Mouse (Mus musculus) intestine, embryonic 15.5 days (tissue): ENCODE measurements at regions not wholly inside any gene's neighbourhood (a gene's known extent, or its start where the extent isn't known, plus 50 kb on each side); places are given as distances from the start of the nearest gene placed in this dataset.

Source experiments
- ATAC-seq: fragments of 200-750 bp; cut with Nextera tagmentation; 2 replicates; pipeline ENCODE4 v1.8.0; 2017; ENCODE audit warnings: moderate TSS enrichment, moderate library complexity
- H3K27ac ChIP-seq: fragments of 300-500 bp; sonication (generic); 2 replicates; pipeline ENCODE4 v1.5.1; 2015; ENCODE audit warnings: mild to moderate bottlenecking, inconsistent platforms
- H3K27me3 ChIP-seq: fragments of 300-500 bp; sonication (generic); replicated peaks from 2 replicates; pipeline ENCODE4 v1.6.1; 2015; ENCODE audit warnings: inconsistent platforms
- H3K36me3 ChIP-seq: fragments of 300-500 bp; sonication (generic); 2 replicates; pipeline ENCODE4 v1.6.1; 2015; ENCODE audit warnings: inconsistent platforms
- H3K4me1 ChIP-seq: fragments of 300-500 bp; sonication (generic); replicated peaks from 2 replicates; pipeline ENCODE4 v1.6.1; 2015; ENCODE audit warnings: inconsistent platforms
- H3K4me2 ChIP-seq: fragments of 300-500 bp; sonication (generic); replicated peaks from 2 replicates; pipeline ENCODE4 v1.6.1; 2015; ENCODE audit warnings: mild to moderate bottlenecking, inconsistent platforms
- H3K4me3 ChIP-seq: fragments of 300-500 bp; sonication (generic); replicated peaks from 2 replicates; pipeline ENCODE4 v1.5.1; 2015; ENCODE audit warnings: inconsistent platforms
- H3K9ac ChIP-seq: fragments of 300-500 bp; sonication (generic); 2 replicates; pipeline ENCODE4 v1.6.1; 2015; ENCODE audit warnings: inconsistent platforms
- H3K9me3 ChIP-seq: fragments of 300-500 bp; sonication (generic); 2 replicates; pipeline ENCODE4 v1.6.1; 2016; ENCODE audit warnings: inconsistent platforms
- WGBS: fragments of 180-500 bp; shearing (Covaris S2); methylation state at CpG from one replicate; pipeline ENCODE4 v1.1.7; 2015; 5-methylcytosine and 5-hydroxymethylcytosine counted together

DNA sequence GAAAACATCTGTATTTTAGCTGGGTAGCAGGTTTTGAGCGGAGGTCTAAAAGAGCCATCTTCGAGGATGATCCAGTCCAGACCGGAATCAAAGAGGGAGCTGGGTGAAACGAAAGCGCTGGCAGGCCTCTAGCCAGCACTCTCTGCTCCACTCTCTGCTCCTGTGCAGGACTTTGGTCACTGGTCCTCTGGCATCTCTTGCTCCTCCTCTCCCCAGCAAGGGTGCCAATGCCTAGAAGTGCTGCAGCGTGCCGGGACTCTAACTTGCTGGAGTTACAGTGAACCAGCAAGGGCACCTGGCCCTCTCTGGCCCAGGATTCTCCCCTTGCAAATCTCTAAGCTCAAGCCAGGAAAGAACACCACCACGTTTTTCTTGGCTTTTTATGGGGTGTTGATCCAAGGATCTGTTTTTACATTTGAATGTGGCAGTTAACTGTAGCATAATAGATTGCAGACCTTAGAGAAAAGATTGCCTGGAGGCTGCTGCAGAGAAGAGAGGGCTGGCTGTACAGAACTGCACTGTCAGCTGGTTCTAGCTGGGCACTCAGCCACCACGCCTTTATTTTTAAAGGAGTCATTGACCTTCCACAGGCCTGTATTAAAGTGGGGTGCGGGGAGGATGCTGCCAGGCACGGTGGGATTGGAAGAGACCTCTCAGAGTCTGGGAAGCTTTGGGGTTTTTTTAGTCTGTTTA, 101.1 kb upstream of the Sesn3 start:
- WGBS: 20% methylated on average over 11 of the region's 11 CpGs
- Histone ChIP-seq H3K4me3 (no peak overlapping the region), H3K27ac (peak overlapping the region; percentile 91), H3K36me3 (no peaks in the 10 kb centered on the region), H3K27me3 (no peaks in the 10 kb centered on the region), H3K9me3 (no peaks in the 10 kb centered on the region), H3K4me1 (peaks cover 26% of the 10 kb centered on the region), H3K4me2 (peak overlapping the region; percentile 45), H3K9ac (no peak overlapping the region)
- ATAC-seq: peak; percentile 83

GRCm38 (mm10) chr9:14174324-14175040, 100.4 kb upstream of the Sesn3 start:
- H3K4me1 ChIP-seq: peaks cover 26% of the 10 kb centered on the region
- 50% methylated on average over 3 of the region's 3 CpGs for WGBS
- no peak overlapping the region for H3K9ac ChIP-seq
- no peaks in the 10 kb centered on the region for H3K9me3 ChIP-seq
- ATAC-seq: peak; percentile 64
- H3K36me3 ChIP-seq: no peaks in the 10 kb centered on the region
- H3K27me3 ChIP-seq: no peaks in the 10 kb centered on the region
- H3K27ac ChIP-seq: peak overlapping the region; percentile 91
- H3K4me2 ChIP-seq: peak overlapping the region; percentile 43; the same call in 1 of the 2 replicates
- H3K4me3 ChIP-seq: no peak overlapping the region

DNA sequence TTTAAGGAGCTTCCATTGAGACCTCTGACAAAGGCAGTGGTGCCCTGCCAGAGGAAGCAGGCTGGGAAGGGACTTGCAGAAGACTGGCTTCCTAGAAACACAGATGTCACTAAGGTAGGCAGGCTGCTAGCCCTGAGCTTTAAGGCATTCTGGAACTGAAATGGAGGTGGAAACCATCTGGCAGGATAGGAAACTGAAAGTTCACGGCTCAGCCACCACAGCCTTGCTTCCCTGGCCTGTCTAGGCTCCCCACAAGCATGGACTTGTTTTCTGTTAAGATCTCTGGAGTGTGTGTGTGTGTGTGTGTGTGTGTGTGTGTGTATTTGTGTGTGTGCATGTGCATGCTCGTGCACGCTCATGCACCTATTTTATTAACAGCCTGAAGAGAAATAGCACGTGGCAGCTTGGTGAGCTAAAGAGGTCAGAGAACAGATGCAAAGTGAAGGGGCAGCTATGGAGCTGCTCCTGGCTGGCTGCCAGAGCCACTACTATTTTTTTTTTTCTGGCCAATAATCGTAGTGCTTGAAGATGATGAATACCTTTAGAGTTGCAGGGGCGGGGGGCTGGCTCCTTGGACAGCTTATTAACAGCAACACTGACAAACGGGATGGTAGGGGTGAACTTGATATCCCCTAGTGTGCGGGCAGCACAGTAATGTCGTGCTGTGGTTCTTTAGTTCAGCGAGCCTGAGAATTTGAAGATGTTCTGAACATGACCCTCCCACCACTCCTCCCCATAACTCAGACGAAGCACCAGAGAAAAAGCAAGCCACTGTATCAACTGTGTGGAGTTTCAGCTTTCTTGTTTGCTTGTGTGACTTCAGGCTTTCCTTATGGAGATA, 99.6 kb upstream of the Sesn3 start:
- ATAC-seq: peak; percentile 48
- Histone ChIP-seq H3K27ac (peak overlapping the region; percentile 91), H3K9me3 (no peaks in the 10 kb centered on the region), H3K27me3 (no peaks in the 10 kb centered on the region), H3K4me1 (peaks cover 30% of the 10 kb centered on the region), H3K4me3 (no peak overlapping the region), H3K4me2 (peak overlapping the region; percentile 43), H3K36me3 (no peaks in the 10 kb centered on the region), H3K9ac (no peak overlapping the region; the same call in 1 of the 2 replicates)
- WGBS: 12% methylated on average over 11 of the region's 11 CpGs

DNA sequence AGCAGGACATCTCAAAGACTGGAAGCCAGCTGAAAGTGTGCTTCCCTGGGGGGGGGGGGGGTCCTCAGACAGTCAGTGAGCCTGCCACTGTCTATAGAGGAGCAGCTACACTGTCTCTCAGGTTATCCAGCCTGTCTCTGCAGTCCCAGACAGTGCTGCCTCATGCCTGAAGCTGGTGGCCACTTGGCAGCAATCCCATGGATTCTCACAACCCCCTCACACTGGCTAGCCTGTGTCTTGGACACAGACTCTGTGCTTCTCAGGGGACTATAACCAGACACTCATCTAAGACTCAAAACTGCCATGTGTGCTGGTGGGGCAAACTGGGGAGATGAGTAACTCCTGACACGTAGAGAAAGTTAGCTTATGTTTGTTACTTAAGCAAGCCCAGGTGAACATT, 95.1 kb upstream of the Sesn3 start:
- Histone ChIP-seq H3K4me3 (no peak overlapping the region), H3K9ac (no peak overlapping the region), H3K27ac (no peak overlapping the region), H3K9me3 (no peaks in the 10 kb centered on the region), H3K4me1 (peaks cover 12% of the 10 kb centered on the region), H3K36me3 (no peaks in the 10 kb centered on the region), H3K27me3 (no peaks in the 10 kb centered on the region), H3K4me2 (no peak overlapping the region)
- ATAC-seq: no peak
- WGBS: 65% methylated on average over 1 of the region's 1 CpGs

DNA sequence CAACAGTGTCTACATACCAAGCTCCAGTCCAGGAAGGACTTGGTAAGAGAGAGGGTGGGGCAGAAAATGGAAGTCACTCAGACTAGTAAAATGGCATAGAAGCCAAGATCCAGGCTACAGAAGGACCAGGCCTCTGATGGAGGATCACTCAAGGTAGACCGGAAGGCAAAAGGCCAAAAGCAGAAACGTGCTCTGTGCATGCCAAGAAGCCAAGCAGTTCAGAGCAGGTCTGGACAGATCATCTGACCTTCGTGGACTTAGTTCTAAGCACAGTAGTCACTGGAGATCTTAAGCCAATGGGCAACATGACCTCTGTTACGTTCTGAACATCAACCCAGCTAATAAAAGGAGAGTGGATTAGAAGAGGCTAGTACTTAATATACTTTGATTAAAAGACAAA, 90.6 kb upstream of the Sesn3 start:
- Histone ChIP-seq H3K4me3 (no peak overlapping the region), H3K4me2 (no peak overlapping the region), H3K4me1 (0 out of 2 replicates have a peak, but pooled peaks cover 3% of the 10 kb centered on the region), H3K27me3 (no peaks in the 10 kb centered on the region), H3K27ac (no peak overlapping the region), H3K36me3 (no peaks in the 10 kb centered on the region), H3K9me3 (no peaks in the 10 kb centered on the region), H3K9ac (no peak overlapping the region)
- ATAC-seq: no peak
- WGBS: 91% methylated on average over 4 of the region's 4 CpGs

- no peaks in the 10 kb centered on the region for H3K9me3 ChIP-seq
- H3K4me2 ChIP-seq: no peak overlapping the region
- H3K27me3 ChIP-seq: no peaks in the 10 kb centered on the region
- 49% methylated on average over 2 of the region's 2 CpGs for WGBS
- H3K36me3 ChIP-seq: no peaks in the 10 kb centered on the region
- H3K27ac ChIP-seq: no peak overlapping the region
- no peak overlapping the region for H3K9ac ChIP-seq
- no peak overlapping the region for H3K4me3 ChIP-seq
- ATAC-seq: no peak
- no peaks in the 10 kb centered on the region for H3K4me1 ChIP-seq
Observed at GRCm38 (mm10) chr9:14185681-14186080, 89.2 kb upstream of the Sesn3 start.

DNA sequence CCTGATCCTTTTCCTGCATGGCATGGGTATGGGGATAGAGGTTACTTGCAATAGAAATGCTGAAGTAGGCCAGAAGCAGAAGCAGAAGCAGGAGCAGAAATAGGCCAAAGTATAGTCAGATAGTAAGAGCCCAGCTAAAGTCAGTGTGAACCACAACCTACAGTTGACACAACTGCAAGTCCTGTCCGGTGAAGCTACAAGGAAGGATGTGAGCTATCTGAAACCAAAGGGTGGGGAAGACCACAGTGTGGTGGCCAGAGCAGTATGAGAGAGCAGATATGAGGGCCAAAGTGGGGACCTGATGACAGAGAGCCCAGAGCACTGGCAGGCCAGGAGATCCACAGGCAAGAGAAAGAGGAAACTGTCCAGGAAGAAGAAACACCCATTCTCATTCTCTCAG, 87.1 kb upstream of the Sesn3 start:
- no peaks in the 10 kb centered on the region for H3K4me1 ChIP-seq
- H3K36me3 ChIP-seq: no peaks in the 10 kb centered on the region
- no peaks in the 10 kb centered on the region for H3K27me3 ChIP-seq
- no peak for ATAC-seq
- no peak overlapping the region for H3K9ac ChIP-seq
- H3K4me2 ChIP-seq: no peak overlapping the region
- H3K4me3 ChIP-seq: no peak overlapping the region
- H3K9me3 ChIP-seq: no peaks in the 10 kb centered on the region
- WGBS: 93% methylated on average over 1 of the region's 1 CpGs
- no peak overlapping the region for H3K27ac ChIP-seq

- ATAC-seq: no peak
- Histone ChIP-seq H3K4me1 (no peaks in the 10 kb centered on the region), H3K36me3 (no peaks in the 10 kb centered on the region), H3K27ac (no peak overlapping the region), H3K4me3 (no peak overlapping the region), H3K27me3 (no peaks in the 10 kb centered on the region), H3K9ac (no peak overlapping the region), H3K9me3 (no peaks in the 10 kb centered on the region), H3K4me2 (no peak overlapping the region)
- 82% methylated on average over 2 of the region's 2 CpGs for WGBS
Observed at GRCm38 (mm10) chr9:14188504-14188903, 86.4 kb upstream of the Sesn3 start.

DNA sequence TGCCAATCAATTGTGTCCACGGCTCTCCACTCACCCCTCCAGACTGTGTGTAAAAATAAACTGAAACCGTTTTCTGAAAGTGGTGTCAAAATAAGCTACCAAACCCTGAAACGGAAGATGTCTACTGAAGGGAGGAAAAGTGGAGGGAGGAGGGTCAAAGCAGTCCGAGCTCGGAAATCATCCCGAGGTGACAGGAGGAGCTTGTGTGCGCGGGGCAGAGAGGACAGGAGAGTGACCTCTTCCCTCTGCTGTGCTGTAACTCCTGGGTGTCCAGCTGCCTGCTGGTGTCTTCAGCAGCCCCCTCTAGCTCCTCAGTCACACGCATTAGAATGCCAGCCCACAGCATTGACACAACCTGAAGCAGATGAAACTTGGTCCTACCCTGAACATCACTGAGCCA, 84.2 kb upstream of the Sesn3 start:
- no peak overlapping the region for H3K4me2 ChIP-seq
- H3K4me3 ChIP-seq: no peak overlapping the region
- ATAC-seq: no peak
- H3K4me1 ChIP-seq: no peaks in the 10 kb centered on the region
- H3K36me3 ChIP-seq: no peaks in the 10 kb centered on the region
- H3K9ac ChIP-seq: no peak overlapping the region
- H3K9me3 ChIP-seq: no peaks in the 10 kb centered on the region
- H3K27me3 ChIP-seq: no peaks in the 10 kb centered on the region
- no peak overlapping the region for H3K27ac ChIP-seq
- WGBS: 64% methylated on average over 9 of the region's 9 CpGs

DNA sequence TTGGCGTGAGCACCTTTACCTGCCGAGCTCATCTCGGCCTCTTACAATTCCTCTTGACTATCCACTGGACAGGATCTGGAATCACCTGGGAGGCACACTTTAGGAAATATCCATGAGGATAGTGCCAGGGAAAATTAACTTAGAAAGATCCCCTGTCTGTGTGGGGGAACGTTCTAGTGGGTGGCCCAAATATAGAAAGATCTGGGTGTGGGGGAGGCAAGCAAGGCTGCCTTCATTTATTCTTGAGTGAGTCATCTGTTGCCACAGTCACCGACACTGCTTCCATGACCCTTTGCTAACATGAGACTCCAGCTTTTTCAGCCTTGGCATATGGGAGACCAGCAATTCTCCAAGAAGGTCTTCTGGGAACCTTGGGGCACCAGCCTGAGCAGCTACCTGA, 80.1 kb upstream of the Sesn3 start:
- no peaks in the 10 kb centered on the region for H3K27me3 ChIP-seq
- ATAC-seq: no peak
- no peaks in the 10 kb centered on the region for H3K36me3 ChIP-seq
- H3K4me2 ChIP-seq: no peak overlapping the region
- no peaks in the 10 kb centered on the region; the same call in none of the 2 replicates for H3K4me1 ChIP-seq
- no peak overlapping the region for H3K27ac ChIP-seq
- H3K4me3 ChIP-seq: no peak overlapping the region
- no peaks in the 10 kb centered on the region for H3K9me3 ChIP-seq
- 83% methylated on average over 5 of the region's 5 CpGs for WGBS
- no peak overlapping the region for H3K9ac ChIP-seq

DNA sequence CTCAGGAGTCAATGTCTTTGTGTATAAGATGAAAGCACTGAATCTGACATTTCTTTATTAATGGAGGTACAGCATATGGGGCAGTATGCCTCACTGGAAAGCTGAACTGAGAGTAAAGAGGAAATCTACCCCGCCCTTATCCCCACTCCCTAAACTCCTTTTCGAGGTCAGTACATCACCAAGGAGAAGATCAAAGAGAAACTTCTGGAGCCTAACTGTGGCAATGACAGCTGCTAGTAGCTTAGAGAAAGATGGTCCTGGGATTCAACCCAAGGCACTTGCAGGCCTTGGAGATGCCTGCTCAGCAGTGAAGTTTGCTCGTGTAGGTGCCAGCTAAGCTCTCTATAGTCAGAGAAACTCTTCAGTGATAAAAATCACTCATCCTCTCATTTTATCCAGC, 75.8 kb upstream of the Sesn3 start:
- no peak overlapping the region for H3K27ac ChIP-seq
- peaks cover 21% of the 10 kb centered on the region for H3K4me1 ChIP-seq
- no peaks in the 10 kb centered on the region for H3K9me3 ChIP-seq
- no peak for ATAC-seq
- H3K9ac ChIP-seq: no peak overlapping the region
- WGBS: 63% methylated on average over 3 of the region's 3 CpGs
- H3K27me3 ChIP-seq: no peaks in the 10 kb centered on the region
- no peak overlapping the region for H3K4me3 ChIP-seq
- no peaks in the 10 kb centered on the region for H3K36me3 ChIP-seq
- H3K4me2 ChIP-seq: no peak overlapping the region

DNA sequence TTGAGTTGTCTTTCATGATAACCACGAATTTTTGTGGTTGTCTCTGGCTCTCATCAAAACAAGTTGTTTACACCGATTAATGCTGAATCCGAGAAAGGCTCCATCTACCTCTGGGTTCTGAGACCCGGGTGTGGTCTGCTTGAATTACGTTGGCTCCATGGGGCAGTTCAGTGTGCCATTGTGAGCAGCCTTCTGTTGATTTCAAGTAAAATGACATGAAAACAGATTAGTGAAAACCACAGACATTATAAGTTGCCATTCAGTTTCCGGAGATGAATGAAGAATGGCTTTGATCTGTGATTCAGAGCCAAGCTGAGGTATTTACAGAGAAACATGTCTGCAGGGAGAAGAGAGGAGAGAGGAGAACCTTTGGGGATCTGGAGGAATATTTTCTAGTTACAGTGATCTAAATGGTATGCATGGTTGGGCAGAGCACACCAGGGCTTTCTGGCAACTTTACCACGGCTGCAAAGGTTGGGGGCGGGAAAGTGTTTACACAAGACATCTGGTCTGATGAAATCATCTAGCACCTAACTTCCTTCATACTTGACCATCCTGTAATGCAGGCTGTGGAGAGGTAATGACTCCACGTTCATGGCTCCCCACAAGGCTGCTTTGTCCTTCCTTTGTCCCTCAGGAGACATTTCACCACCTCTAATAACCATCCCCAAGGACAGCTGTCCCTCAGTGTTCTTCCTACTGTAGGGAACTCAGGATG, 74.7 kb upstream of the Sesn3 start:
- H3K27ac ChIP-seq: no peak overlapping the region
- no peaks in the 10 kb centered on the region for H3K9me3 ChIP-seq
- no peaks in the 10 kb centered on the region for H3K36me3 ChIP-seq
- peak; percentile 68 for ATAC-seq
- H3K27me3 ChIP-seq: no peaks in the 10 kb centered on the region
- no peak overlapping the region; the same call in 1 of the 2 replicates for H3K4me2 ChIP-seq
- peaks cover 21% of the 10 kb centered on the region for H3K4me1 ChIP-seq
- no peak overlapping the region for H3K9ac ChIP-seq
- WGBS: 43% methylated on average over 9 of the region's 9 CpGs
- no peak overlapping the region for H3K4me3 ChIP-seq
